Comparison of ENCODE assay signal across 4 mouse cellular contexts in genomic region chr7:29063476-29063875, GRCm38 (mm10).
DNase-seq lines count a peak whose midpoint lies in the region.

No protein-coding gene starts in this region.

- DNase-seq in ES-CJ7 (ENCODE audit: low read depth, low spot score) (peak; percentile 67), R1 (ENCODE audit: low read depth, low spot score) (peak; percentile 96), ZHBTc4 (ENCODE audit: low read depth, low spot score) (peak; percentile 88)
- DNase-seq in testis, postnatal 14 days (ENCODE audit: low spot score): peak; percentile 79

Comparison
In these comparisons a context has a peak if more than half of its experiments do, and no peak if none do; other contexts are left out.
1. Peak in every context shown above with its lines: DNase-seq.